Mouse (Mus musculus) 416B (cell line): ENCODE measurements around the gene Ppm1m.

Experiments used
- DNase-seq: peaks from one replicate; pipeline ENCODE4 v3.0.0; 2011; ENCODE audit warnings: low read depth

Ppm1m gene

DNA sequence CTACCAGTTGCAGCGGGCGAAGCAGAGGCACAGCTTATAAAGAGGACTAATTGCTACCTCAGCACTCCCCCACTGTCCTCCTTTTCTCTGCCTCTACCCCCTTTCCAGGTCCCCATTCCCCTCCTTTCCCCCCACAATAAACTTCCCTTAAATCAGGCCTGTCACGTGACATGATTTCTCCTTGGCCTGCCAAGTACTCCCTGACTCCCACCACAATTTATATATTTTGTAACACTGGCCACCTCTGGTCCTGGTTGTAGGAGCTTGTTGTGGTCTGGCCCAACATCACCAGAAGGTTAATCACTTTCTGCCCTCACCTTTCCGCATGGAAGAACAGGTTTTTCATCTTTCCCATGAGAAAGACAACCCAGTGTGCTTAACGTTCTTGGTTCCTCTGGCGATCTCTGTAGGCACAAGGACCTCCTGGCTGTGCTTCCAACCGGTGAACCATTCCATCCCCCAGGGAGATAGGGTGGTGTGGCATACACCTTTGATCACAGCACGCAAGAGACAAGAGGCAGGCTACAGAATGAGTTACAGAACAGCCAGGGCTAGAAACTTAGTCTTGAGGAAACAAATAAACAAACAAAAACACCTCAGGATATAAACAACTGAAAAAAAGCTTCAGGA is 21.5 kb upstream of the Ppm1m start:
- no peak for DNase-seq

GRCm38 (mm10) chr9:106216971-106217370 is 17.4 kb upstream of the Ppm1m start:
- no peak for DNase-seq

- DNase-seq = no peak
Observed at GRCm38 (mm10) chr9:106215341-106216125, 16.0 kb upstream of the Ppm1m start.

- no peak for DNase-seq
Observed at GRCm38 (mm10) chr9:106212594-106212981, 13.0 kb upstream of the Ppm1m start.

DNA sequence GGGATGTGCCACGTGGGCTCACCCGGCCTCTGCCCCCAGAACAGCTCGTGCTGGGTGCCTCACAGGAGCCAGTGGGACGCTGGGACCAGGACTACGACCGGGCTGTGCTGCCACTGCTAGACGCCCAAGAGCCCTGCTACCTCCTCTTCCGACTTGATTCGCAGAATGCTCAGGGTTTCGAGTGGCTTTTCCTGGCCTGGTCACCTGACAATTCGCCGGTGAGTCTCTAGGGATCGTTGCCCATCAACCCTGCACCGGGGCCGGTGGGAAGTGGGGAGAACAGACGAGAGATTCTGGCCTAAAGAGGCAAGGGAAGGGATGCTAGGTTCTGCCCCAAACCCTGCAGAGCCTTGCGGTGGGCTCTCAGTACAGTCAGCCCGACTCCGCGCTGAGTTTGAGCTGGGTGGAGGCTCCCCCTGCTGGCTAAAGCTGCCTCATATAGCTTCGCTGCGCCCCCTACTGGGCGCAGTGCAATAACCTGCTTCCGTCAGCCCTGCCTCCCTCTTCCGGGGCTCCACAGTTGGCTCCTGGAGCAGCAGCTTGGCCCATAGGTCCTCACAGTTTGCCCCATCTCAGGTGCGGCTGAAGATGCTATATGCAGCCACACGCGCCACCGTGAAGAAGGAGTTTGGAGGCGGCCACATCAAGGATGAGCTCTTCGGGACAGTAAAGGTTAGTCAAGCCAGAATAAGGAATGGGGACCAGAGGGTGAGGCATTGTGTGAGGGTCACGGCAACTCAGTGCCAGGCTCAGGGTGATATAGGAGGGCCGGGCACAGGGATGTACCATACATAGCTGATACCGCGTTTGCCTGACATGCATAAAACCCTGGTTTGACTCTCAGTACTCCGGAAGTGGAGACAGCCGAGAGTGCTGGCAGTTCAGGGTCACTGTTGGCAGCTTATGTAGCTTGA is 12.4 kb upstream of the Ppm1m start:
- DNase-seq = peak; percentile 77

- no peak for DNase-seq
Observed at GRCm38 (mm10) chr9:106210853-106211609, 11.5 kb upstream of the Ppm1m start.

DNA sequence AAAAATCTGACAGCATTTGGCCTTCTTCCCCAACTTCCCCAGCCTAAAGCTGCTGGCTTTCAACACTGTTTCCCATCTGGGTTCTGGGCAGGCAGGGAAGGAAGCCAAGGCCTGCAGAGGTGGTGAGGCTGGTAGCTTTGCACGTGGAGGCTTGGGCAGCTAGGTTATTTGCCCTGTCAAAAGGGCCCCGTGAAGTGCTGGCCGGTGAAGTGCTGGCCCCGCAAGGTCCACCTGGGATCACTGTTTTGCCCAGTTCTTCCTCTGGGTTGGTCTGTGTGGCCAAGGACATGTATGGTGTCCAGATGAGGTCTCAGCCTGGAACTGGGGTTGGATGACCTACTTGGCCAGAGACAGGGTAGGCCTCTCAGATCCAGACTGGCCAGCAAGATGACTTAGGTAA is 10.4 kb upstream of the Ppm1m start:
- DNase-seq = no peak

- DNase-seq = no peak
Observed at GRCm38 (mm10) chr9:106208181-106208580, 8.6 kb upstream of the Ppm1m start.

- no peak for DNase-seq
Observed at GRCm38 (mm10) chr9:106206515-106206914, 7.0 kb upstream of the Ppm1m start.

- DNase-seq = no peak
Observed at GRCm38 (mm10) chr9:106205713-106206290, 6.3 kb upstream of the Ppm1m start.

GRCm38 (mm10) chr9:106203990-106204851 is 4.7 kb upstream of the Ppm1m start:
- peak; percentile 91 for DNase-seq

DNA sequence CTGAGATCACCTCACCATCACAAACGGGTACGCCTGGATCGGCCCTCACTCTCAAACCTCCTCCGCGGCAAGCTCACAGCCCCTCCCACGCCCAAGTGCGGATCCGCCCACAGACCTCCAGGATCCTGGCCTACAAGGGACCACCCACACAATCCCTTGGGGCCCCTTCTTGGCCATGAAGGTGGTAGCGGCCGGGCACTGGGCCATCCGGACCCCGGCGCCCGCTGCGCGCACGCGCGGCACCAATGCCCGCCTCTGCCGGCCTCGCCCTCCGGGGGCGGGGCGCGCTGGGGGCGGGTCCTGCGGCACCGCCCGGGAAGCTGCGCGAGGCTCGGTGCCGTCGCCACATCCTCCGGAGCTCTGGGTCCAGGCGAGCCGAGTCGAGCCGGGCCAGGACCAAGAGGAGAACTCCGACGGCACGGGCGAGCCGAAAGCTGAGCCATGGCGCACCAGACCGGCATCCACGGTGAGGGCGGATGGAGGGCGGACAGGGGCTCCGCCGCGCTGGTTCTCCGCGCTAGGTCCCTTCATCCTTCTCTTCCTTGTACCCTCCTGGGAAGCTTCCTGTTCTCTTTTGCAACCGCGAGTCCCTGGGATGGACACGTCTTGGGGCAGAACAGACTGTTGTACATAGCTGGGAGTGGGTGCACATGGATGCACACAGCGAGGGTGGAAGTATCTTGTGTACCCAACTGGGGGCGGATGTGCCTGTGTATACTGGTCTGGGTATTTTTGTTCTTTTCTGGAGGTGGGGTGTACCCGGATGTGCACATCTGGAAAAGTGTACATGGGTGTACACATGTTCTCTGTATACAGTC is 3.5 kb upstream of the Ppm1m start, which contains the start of gene Twf2:
Twf2 (plus strand) TSS at position 290 of the 818 bp plus-strand sequence.
- DNase-seq = peak; percentile 93

GRCm38 (mm10) chr9:106201895-106202294 is 2.3 kb upstream of the Ppm1m start:
- no peak for DNase-seq

GRCm38 (mm10) chr9:106198962-106199458 is 536 bp downstream of the Ppm1m start:
- peak; percentile 73 for DNase-seq

DNA sequence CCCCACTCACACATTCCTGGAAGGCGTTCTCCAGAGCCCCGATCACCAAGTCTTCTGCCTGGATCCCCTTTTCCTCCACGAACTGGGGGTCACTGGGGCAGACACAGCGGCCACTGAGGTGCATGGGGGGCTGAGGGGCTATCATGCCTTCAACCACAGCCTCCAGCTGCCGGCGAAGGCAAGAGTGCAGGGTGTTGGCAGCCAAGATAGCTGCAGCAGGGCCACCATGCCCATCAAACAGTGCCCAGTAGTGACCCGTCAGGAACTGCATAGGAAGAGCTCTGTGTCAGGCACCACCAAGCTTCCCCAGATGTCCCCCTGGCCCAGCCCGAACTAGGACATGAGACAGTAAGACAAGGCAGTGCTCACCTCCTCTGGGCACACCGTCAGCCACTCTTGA is 1.8 kb downstream of the Ppm1m start:
- DNase-seq = no peak

GRCm38 (mm10) chr9:106197081-106197713 is 2.3 kb downstream of the Ppm1m start:
- DNase-seq = no peak

DNA sequence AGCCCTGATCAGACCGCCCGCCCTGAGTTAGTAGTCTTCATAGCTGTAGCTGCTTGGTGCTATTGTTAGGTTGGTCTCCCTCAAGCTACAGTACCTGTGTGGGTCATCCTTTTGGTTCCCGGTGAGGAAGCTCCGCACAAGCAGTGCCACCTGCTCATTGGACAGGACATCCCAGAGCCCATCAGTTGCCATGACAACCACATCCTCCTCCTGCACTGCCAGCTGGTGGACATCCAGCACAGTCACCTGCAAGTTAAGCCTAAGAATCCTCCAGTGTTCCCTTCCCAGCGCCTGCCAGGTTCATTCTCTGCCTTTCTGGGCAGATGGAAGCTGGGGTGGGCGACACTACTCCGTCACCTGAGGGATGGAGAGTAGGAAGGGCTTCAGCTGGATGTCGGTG is 3.9 kb downstream of the Ppm1m start:
- DNase-seq = no peak

GRCm38 (mm10) chr9:106193930-106194807 is 5.4 kb downstream of the Ppm1m start:
- no peak for DNase-seq
